Mouse (Mus musculus) MN1 (cell line): ENCODE measurements around the gene Mpc1.

Experiments used
- DNase-seq: peaks from one replicate; pipeline ENCODE4 v3.0.0-alpha.2; 2016; ENCODE audit warnings: low spot score

Mpc1 gene

GRCm38 (mm10) chr17:8282821-8283525 is at the start of gene Mpc1:
Mpc1 (plus strand) TSS chr17:8282904.
- DNase-seq, result peak; percentile 85

GRCm38 (mm10) chr17:8233618-8234214 is 49.0 kb upstream of the Mpc1 start:
- no peak for DNase-seq

GRCm38 (mm10) chr17:8234537-8234936 is 48.2 kb upstream of the Mpc1 start:
- DNase-seq, result no peak

GRCm38 (mm10) chr17:8235743-8236142 is 47.0 kb upstream of the Mpc1 start, which contains the start of gene Ccr6:
Ccr6 (plus strand) TSS chr17:8236043.
- no peak for DNase-seq

DNA sequence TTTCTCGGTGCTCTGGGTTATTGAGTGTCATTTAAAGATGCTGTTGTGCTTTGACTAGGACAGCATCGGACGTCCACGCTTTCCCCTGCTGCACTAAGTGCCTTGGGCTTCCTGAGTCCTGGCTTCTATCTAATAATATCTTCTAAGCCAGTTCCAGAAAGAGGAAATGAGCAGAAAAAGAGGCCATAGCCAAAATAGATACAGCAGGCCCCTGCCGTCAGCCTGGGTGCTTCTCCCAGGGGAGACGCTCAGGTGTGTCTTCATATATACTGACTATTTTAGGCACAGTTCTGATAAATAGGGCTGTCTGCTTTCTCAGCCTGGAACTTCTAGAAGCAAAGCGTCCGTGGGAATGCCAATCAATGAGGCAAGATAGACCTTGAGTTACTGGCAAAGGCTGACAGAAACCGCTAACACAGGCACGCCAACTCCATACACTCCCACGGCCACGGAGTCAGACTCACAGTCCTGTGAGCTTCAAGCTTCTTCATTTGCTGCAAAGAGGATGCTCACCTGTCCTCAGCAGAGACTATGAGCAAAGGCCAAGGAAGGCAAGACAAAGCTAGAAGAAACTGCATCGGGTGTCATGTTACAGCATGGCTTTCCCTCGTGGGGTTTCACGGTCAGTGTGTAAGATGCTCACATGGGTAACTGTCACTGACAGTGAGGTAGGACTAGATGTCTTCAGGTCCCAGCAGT is 44.5 kb upstream of the Mpc1 start:
- no peak for DNase-seq

DNA sequence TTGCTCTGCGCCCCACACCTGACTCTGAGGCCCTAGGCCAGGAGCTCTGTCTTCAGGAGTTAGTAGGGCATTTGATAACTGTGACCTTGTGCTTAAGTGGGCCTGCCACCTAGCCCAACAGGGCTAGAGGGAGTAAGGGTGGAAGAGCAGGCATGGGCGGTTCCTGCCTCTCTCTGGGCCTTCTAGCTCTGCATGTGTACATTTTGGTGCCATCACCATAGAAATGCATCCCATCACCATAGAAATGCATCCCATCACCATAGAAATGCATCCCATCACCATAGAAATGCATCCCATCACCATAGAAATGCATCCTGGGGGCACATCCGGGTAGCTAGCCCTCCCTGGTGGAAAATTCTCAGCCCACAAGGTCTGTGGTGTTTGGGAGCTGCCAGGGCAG is 43.1 kb upstream of the Mpc1 start:
- no peak for DNase-seq

DNA sequence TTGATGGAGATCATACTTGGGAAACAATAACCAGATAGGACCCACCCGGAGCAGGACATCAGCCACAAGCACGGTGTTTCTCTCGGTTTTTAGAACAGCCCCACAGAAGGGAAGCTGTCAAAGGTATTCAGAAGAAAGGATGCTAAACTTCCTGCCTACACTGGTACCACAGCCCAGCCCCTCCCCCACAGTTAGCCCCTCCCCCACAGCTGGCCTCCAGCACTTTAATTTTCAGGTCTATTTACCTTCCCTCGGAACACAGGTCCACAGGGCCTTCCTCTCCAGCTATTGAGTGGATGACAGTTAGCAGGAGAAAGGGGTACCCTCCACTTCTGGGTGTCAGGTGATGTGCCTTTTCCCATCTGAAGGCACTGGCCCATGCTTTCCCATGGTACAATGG is 42.2 kb upstream of the Mpc1 start:
- DNase-seq, result no peak

- no peak for DNase-seq
Observed at GRCm38 (mm10) chr17:8241645-8242044, 41.1 kb upstream of the Mpc1 start.

DNA sequence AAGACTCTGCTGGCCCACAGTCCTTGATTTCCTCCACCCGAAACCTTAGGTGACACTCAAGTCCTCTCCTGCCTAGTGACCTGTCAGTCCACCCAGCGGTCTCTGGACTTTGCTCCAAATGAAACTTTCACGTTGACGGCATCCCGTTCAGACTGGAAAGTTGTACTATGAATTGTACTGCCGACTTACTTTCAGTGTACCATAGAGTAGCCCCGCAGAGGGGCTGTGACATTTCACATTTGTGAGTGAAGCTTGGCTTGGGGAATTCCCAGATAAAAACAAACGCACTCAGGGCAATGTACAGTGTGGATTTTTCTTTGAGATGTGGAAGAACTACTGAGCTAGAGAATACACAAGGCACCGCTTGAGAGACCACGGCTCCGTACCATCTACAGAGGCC is 40.5 kb upstream of the Mpc1 start:
- DNase-seq, result no peak

DNA sequence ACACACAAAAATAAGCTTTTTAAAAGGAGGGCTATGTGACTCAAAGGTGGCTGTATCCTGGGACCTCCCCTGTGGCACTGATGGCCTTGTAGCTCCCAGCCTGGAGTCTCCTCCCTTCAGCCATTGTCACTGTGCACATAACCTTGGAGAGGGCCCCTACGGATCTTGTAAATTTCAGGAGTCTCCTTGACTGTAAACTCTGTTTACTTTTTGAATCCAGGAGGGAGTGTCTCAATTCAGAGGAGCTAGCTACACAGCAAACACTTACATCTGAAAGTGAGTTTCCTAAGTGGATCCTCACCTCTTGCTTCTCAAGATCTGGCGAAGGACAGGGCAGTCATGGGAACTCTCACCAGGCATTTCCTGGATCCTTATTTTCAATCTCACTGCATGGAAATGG is 38.6 kb upstream of the Mpc1 start:
- DNase-seq, result no peak

DNA sequence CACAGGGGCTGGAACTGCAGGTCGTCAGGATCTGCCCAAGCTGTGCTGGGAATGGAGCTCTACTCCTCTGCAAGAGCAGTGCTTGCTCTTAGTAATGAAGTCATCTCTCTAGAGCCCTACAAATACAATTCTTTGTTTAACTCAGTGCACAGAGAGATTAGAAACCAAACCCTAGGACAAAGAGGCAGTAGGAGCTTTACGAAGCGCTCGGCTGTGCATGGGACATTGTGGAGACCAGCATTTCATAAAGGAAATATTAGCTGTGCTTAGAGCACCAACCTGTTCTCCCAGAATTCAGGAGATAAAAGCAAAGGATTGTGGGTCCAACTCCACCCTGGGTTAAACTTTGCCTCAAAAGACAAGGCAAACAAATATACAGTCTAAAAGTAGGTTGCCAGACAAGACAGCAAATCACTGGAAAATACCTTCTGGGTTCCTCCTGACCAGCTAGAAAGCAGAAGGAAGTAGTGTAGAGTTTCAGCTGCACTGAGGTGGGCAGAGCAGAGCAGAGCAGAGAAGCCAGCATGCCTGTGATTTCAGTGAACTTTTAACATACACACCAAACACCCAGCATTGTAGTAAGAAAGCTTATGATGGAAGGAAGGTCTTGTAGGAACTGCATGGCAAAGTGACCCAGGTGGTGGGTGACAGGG is 36.5 kb upstream of the Mpc1 start:
- no peak for DNase-seq

DNA sequence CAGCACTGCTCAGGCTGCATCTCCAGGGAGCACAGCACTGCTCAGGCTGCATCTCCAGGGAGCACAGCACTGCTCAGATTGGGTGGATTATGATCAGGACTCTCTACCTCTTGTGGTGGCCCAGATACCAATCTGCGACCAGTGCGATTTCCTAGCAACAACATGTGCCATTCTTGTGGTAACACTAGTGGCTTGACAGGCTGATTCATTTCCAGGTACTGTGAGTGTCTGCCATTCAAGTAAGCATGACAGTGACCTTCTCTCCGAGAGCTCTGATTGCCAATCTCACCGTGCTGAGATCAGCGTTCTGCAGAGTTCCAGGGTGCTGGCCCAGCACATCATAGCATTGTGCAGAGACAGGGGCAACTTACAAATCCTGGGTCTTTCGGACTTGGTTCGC is 31.0 kb upstream of the Mpc1 start:
- DNase-seq, result no peak

DNA sequence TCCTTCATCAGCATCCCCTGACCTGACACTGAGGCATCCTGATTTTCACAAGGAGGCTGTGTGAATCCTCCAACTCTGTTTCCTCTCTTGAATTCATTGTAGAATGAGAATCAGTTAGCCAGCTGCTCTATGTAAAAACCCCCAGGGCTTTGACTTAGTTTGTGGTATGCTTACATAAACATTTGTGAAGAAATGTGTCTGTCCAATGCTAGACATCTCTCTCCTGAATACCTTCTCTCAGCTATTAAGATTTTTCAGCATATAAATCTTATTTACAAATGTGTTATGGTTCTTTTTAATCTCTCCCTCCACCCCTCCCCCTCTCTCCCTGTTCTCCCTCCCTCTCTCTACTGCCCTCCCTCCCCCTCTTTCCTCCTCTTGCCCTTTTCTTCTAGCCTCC is 28.4 kb upstream of the Mpc1 start:
- no peak for DNase-seq

- DNase-seq, result no peak
Observed at GRCm38 (mm10) chr17:8254914-8255313, 27.8 kb upstream of the Mpc1 start.

GRCm38 (mm10) chr17:8255583-8255982 is 27.1 kb upstream of the Mpc1 start:
- no peak for DNase-seq

- no peak for DNase-seq
Observed at GRCm38 (mm10) chr17:8256982-8257381, 25.7 kb upstream of the Mpc1 start.

GRCm38 (mm10) chr17:8264638-8265037 is 18.1 kb upstream of the Mpc1 start:
- DNase-seq, result peak; percentile 80

DNA sequence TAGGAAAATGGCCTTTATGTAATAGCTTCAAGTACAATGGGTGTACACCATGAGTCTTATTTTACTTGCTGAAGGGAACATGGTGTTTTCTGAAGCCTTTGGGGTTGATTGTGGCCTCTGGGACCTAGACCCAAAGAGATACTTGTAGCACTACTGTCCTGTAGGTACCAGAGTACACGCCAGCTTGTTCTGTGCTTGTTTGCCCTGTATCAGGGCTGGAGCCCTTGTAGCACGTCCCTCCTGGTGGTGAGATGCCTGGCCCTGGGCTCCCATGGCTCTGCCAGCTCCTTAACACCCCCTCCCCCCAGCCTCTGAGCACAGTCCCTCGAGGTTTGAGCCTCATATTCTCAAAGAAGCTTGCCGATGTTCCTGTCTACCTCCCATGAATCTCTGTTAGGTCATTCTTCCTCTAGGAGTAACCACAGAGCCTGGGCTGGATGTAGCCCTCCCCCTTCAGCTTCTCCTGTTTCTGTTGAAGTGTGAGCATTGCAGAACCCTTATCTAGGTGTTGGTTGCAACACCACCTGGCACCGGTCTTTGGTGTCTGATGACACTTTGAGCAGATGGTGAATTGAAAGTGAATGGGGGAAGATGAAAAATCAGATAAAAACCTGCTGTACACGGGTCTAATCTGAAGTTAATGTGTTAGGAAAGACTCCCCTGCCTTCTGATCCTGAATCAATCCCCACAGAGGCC is 10.5 kb upstream of the Mpc1 start:
- no peak for DNase-seq

DNA sequence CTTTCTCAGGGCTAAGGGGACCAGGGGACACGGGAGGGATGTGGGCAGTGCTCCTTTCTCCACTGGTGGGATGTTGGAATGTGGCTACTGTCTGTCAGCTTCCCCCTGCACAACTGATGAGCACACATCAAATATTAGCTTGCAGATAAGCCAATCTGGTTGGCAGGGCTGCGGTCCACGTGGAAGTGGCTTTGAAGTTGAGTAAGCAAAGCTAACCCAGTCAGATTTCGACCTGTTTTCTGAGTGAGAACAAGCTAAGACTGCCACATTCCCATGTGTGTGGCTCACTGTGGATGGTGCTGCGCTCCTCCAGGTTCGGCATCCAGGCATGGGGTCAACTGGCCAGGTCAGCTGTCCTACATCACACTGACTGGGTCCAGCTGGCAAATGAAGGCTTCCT is 9.8 kb upstream of the Mpc1 start:
- no peak for DNase-seq

- no peak for DNase-seq
Observed at GRCm38 (mm10) chr17:8276071-8276470, 6.6 kb upstream of the Mpc1 start.

DNA sequence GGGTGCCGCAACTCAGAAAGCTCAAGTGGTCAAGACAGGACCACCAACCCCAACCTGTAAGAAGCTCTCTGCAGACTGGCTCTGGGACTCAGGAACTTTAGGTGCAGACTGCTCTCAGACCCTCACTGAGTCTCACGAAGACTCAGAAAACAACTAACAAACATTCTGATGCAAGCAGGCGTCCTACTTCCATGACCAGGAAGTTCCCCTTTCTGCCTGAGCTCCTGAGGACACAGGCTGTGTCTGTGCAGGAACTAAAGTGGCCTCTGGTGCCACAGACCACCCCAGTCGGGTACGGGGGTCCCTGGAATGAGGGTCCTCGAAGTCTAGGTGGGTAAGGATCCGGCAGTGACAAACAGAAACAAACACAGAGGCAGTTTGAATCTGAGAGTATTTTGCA is 6.0 kb upstream of the Mpc1 start:
- no peak for DNase-seq

GRCm38 (mm10) chr17:8277266-8277665 is 5.4 kb upstream of the Mpc1 start:
- no peak for DNase-seq
